ENCODE assay signal across 31 mouse cellular contexts in genomic region chr6:29901450-29901849, GRCm38 (mm10).
"Had no signal": no experiment of that assay in that cellular context is flagged by ENCODE, and none has a peak within 500 bp of the region (broad histone marks: within the 10 kb centered on the region; RNA-seq: fewer than 3 reads in every experiment).

No protein-coding gene starts in this region.

- H3K27me3 ChIP-seq: limb, embryonic 12.5 days; limb, embryonic 13.5 days; limb, embryonic 15.5 days; liver, embryonic 12.5 days; liver, embryonic 13.5 days; liver, embryonic 15.5 days; lung, embryonic 15.5 days; midbrain, embryonic 12.5 days; midbrain, embryonic 13.5 days; midbrain, embryonic 15.5 days had no signal

- H3K9ac ChIP-seq: limb, embryonic 12.5 days; limb, embryonic 13.5 days; limb, embryonic 15.5 days; liver, embryonic 12.5 days; liver, embryonic 13.5 days; liver, embryonic 14.5 days; liver, embryonic 15.5 days; liver, postnatal 0 days; lung, embryonic 14.5 days; lung, embryonic 15.5 days; midbrain, embryonic 12.5 days; midbrain, embryonic 13.5 days; midbrain, embryonic 15.5 days had no signal

- H3K27ac ChIP-seq: limb, embryonic 10.5 days; limb, embryonic 12.5 days; limb, embryonic 13.5 days; limb, embryonic 15.5 days; liver, embryonic 12.5 days; liver, embryonic 13.5 days; liver, embryonic 14.5 days; liver, embryonic 15.5 days; lung, embryonic 15.5 days; macrophage; midbrain, embryonic 10.5 days; midbrain, embryonic 12.5 days; midbrain, embryonic 13.5 days; midbrain, embryonic 15.5 days had no signal

- H3K4me1 ChIP-seq: limb, embryonic 10.5 days; limb, embryonic 13.5 days; limb, embryonic 15.5 days; liver, embryonic 15.5 days; lung, embryonic 15.5 days; midbrain, embryonic 10.5 days; midbrain, embryonic 12.5 days; midbrain, embryonic 13.5 days; midbrain, embryonic 15.5 days had no signal

- ATAC-seq: liver, embryonic 12.5 days; liver, postnatal 0 days; lung, postnatal 0 days; midbrain, embryonic 13.5 days; midbrain, embryonic 15.5 days; midbrain, embryonic 16.5 days had no signal

- H3K36me3 ChIP-seq: lung, embryonic 15.5 days had no signal

- H3K9me3 ChIP-seq: limb, embryonic 10.5 days; limb, embryonic 12.5 days; limb, embryonic 13.5 days; limb, embryonic 15.5 days; liver, embryonic 12.5 days; liver, embryonic 13.5 days; liver, embryonic 15.5 days; lung, embryonic 15.5 days; megakaryocyte, embryonic 14.5 days; midbrain, embryonic 10.5 days; midbrain, embryonic 12.5 days; midbrain, embryonic 13.5 days; midbrain, embryonic 15.5 days had no signal

- H3K4me3 ChIP-seq: limb, embryonic 10.5 days; limb, embryonic 12.5 days; limb, embryonic 13.5 days; limb, embryonic 15.5 days; liver, embryonic 12.5 days; liver, embryonic 13.5 days; liver, embryonic 15.5 days; lung, embryonic 15.5 days; megakaryocyte, embryonic 14.5 days; midbrain, embryonic 10.5 days; midbrain, embryonic 12.5 days; midbrain, embryonic 13.5 days; midbrain, embryonic 15.5 days; myocyte had no signal

- DNase-seq: left cerebral cortex, postnatal 4 days; liver; liver, embryonic 13.5 days; liver, postnatal 0 days; lung, adult 18-20 months; lung, adult 2 months; lung, embryonic 14.5 days; lung, postnatal 10 days; lung, postnatal 14 days; lung, postnatal 36 days; lung, postnatal 4 days; midbrain, embryonic 14.5 days had no signal

- H3K4me2 ChIP-seq: limb, embryonic 12.5 days; limb, embryonic 13.5 days; limb, embryonic 15.5 days; liver, embryonic 11.5 days; liver, embryonic 12.5 days; liver, embryonic 13.5 days; liver, embryonic 15.5 days; lung, embryonic 14.5 days; lung, embryonic 15.5 days; midbrain, embryonic 11.5 days; midbrain, embryonic 12.5 days; midbrain, embryonic 13.5 days; midbrain, embryonic 15.5 days had no signal
